Mouse (Mus musculus) kidney, postnatal 25 days (tissue): Measurements from ENCODE around the gene Nrgn.
A peak's percentile ranks its signal among the peaks of the same experiment; 100 is the strongest.

ENCODE experiments used
- DNase-seq, 2 experiments: peaks; one replicate each; pipeline ENCODE4 v3.0.0; 2021; ENCODE audit warnings: mixed read lengths in 2 of 2

The Nrgn gene

GRCm38 (mm10) chr9:37527396-37528224 is 25.1 kb downstream of the Nrgn start, which contains the start of gene Esam:
Gene Esam (plus strand): TSS chr9:37528078.
- DNase-seq, result peak; percentile 89 to 94

GRCm38 (mm10) chr9:37526443-37527395 is 26.0 kb downstream of the Nrgn start:
- peak; percentile 35 to 46 for DNase-seq

DNA sequence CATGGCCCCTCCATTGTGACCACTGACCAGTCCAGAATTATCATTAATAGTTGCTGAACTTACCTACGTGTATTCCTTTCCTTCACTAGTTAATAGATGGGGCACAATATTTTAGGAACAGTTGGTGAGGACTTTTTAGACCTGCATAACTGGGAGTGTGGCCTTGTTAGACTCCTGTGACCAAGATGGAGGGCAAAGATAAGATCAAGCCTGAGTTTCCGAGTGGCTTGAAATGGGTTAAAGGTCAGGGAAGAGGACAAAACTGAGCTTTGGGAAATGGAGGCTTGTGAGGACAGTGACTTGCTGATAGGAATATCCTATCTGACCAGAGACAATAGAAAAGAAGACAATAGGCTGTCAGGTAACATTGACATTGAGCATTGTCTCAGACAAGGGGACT is 27.2 kb downstream of the Nrgn start:
- DNase-seq, result no peak

- DNase-seq, result no peak
Measured at GRCm38 (mm10) chr9:37519995-37520394, 32.7 kb downstream of the Nrgn start.

DNA sequence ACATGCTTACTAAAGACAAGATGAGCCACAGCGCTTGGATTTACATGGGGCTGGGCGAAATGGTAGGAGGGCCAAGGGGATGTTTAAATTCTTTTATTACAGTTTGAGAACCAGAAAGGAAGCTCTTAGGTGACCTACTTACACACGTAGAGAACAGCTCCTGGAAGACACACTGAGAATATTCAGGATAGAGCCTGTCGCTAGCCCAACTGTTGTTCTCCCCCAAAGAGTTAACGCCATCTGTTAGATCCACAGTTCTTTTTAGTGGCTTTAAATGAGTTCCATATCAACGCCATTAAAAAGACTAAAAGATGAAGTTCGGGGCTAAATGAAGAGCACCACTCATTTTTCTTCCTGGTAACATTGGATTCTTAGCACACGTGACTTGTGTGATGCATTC is 33.7 kb downstream of the Nrgn start:
- no peak for DNase-seq

GRCm38 (mm10) chr9:37517467-37517866 is 35.2 kb downstream of the Nrgn start:
- DNase-seq, result no peak

DNA sequence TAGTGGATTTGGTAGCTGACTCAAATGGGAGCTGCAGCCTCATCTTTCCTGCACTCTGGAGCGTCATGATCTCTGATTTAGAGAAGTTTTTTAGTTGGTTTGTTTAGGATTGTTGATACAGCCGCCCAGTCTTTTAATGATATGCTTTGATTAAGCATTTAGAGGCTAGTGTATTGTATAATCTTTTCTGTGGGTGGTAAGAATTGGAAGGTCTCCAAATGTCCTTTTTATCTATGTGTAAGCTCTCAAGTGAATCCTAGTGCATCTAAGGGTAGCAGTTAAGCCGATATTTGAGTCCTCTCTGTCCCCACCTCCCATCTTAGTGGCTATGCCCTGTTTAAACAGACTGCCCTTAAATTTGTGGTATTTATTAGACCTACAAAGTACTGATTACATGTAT is 38.2 kb downstream of the Nrgn start:
- DNase-seq, result no peak

DNA sequence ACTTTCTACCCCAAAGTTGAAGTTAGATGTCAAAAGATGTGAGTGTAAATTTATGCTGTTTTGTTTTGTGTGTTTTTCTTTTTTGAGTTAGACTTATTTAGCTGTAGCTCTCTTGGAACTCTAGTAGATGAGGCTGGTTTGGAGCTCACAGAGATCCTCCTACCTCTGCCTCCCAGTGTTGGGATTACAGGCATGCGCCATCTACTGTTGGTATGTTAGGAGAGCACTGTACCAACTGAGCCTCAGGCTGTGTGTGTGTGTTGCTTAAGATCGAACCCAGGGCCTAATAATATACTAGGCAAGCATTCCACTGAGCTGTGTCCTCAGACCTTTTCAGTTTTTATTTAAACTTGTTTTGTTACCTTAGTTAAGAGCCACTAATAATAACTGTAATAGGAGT is 40.6 kb downstream of the Nrgn start:
- DNase-seq, result peak in 1 of 2 experiments; percentile 23

DNA sequence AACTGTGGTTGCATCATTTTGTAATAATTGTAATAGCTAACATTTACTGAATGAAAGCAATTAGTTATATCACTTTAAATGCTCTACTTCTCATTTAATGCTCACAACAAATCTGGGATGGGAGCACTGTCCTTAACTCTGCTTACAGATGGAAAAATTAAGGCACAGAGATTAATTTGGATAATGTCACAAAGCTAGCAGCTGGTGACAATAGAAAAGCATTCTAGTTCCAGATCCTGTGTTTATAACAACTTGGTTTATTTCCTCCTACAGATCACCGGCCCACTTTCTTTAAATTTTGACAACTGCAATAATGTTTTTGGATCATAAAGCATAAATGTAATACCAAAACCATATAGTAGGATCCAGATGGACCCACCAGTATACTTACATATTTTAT is 46.7 kb downstream of the Nrgn start:
- no peak for DNase-seq

DNA sequence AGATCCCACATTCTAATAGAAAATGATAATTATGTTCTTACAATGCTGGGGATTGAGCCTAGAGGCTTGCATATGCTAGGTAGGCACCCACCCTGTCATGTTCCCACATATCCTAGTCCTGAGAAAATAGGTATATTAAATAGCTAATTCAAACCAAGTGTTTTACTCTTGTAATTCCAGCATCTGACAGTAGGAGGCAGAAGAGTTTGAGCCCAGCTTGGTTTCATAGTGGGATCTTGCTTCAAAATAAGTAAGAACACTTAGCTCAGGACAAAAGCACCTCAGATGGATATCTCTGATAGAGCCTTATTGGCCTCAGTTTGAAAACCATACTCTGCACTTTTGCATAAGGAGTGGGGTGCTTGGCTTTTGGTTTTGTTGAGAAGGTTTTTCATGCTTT is 48.4 kb downstream of the Nrgn start:
- DNase-seq, result no peak

- DNase-seq, result no peak
Measured at GRCm38 (mm10) chr9:37501170-37501569, 51.5 kb downstream of the Nrgn start.

DNA sequence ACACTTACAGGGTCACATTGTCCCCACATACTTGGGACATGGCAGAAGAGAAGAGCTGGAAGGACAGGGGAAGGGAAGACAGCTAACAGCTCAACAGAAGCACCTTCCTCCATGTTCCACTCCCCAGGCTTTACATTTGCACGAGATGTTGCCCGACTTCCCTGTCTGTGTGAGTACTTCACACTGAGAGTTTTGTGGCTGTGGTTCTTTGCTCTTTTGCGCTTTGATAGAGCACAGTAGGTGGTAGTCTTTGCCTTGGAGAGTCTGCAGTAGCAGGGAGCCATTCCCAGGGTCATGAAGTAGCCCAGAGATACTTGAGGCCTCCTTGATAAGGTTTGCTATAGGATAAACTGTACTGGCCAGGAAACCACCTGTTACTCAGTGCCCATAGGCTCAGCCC is 52.5 kb downstream of the Nrgn start:
- no peak for DNase-seq

- no peak for DNase-seq
Measured at GRCm38 (mm10) chr9:37496325-37496724, 56.4 kb downstream of the Nrgn start.

- DNase-seq, result no peak
Measured at GRCm38 (mm10) chr9:37495761-37496160, 56.9 kb downstream of the Nrgn start.
